Mouse (Mus musculus) telencephalon, adult 2 months (tissue): Measurements from ENCODE around the gene Ankrd49.
A peak's percentile ranks its signal among the peaks of the same experiment; 100 is the strongest.

Source experiments
- DNase-seq: peaks from one replicate; pipeline ENCODE4 v3.0.0-alpha.2; 2011; ENCODE audit warnings: low read depth, low spot score

The Ankrd49 gene

DNA sequence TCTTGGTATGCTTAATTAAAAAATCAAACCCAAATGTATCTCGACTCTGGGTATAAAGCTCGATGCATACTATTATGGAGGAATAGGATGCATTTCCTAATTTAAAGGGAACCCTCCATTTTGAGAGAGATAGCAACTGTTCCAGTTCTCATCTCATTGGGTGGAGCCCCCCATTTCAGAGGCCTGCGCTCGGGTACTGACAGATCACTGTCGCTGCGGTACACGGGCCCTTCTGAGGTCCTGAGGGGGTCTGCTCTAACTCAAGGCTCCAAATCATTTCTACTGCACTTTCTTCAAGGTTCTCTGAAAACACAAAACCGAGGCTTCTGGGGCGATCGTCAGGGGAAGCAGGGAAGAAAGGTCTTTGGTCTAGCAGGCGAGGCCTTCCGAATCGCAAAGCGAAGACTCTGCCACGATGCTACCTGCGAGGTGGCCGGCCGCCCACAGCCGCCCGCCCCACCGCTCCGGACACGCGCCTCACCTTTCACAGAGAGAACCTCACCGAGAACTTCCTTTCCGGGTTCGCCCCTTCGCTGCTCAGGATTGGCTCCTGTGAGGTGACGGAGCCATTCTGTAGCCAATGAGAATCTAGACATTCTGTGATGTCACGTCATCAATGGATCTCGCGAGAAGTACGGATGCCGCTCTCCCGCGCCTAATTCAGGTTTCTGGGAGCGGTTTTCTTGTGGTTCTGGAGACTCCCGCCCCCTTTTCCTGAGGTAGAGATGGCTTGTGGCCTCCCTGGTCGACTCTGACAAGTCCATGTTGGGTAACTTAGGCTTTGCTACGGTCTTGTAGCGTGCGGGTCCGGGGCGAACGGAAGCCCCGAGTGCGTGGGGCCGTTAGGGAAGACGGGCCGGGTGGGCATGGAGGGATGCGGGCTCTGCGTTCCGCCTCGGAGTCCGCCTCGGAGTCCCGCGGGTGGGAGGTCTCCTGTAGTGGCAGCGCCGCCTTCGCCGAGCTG is at the start of gene Ankrd49, which contains the start of gene Mre11a:
Gene Ankrd49, minus strand, starts transcription at position 818 of the 964 bp plus-strand sequence.
Gene Mre11a, plus strand, starts transcription at position 616 of the 964 bp plus-strand sequence.
- peak; percentile 95 for DNase-seq

DNA sequence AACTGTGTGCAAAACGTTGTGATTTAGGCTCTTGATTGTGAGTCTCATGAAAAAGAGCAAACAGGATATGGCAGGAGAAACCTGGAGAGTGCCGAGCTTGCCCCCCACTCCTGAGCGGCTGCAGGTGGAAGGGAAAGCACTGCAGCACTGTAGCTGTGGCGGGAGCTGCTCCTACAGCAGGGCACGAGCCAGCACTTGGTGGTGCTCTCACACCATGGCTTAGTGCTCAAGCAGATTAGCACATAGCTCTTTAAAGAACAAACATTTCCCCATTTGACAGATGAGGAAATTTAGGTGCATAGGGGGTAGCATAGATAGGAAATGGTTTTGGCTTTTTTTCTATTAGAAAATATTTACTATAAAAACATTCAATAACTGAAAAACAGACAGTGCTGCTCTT is 47.4 kb upstream of the Ankrd49 start:
- DNase-seq, result no peak

DNA sequence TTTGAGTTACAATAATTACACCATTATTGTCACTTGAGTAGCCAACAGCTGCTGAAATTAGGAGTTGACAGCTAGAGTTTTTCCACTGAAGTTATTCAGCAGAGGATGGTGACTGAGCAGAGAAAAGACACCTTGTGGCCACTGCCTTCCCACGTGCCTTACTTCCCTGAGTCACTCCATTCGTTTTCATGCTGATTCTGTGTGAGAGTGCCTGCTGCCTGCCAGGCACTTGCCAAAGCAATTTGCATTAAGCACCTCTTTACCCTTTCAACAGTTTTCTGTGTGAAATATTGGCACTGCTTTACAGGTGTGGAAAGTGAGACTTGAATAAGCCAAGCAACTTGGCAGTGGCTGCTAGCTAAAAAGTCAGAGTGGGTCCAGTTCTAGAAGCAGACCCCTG is 43.2 kb upstream of the Ankrd49 start:
- DNase-seq, result no peak

DNA sequence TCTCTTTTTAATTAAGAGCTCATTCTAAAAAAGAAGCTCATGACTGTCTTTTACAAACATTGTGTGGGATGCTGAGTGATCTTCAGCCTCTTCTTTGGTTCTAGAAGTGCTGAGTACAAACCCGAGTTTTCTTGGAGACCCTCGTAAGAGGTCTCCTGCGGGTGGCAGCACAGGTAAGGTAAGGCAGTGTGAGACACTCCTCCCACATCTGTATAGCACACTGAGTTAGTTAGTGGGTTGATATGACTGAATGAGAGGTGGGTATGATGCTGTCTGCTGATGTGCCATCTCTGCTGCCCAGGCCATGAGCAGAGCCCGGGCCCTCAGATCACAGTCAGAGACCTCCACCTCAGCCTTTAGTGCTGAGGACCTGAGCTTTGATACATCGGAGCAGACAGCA is 40.2 kb upstream of the Ankrd49 start:
- no peak for DNase-seq

DNA sequence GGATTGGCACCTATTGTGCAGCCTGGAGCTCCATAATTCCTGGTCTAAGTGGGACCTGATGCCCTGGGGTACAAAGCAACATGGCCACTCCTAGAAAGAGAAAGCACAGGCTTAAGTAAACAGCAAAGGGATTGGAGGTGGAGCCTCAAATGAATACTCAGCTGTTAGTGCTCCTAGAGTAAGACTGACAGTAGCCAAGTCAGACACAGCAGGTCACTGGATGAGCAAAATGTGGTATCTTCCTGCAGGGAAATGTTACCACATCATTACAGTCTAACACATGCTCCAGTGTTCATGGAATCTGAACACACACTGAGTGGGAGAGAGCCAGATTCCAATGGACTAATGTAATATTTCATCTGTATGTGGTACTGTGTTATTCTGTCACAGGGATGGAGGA is 36.7 kb upstream of the Ankrd49 start:
- DNase-seq, result no peak

DNA sequence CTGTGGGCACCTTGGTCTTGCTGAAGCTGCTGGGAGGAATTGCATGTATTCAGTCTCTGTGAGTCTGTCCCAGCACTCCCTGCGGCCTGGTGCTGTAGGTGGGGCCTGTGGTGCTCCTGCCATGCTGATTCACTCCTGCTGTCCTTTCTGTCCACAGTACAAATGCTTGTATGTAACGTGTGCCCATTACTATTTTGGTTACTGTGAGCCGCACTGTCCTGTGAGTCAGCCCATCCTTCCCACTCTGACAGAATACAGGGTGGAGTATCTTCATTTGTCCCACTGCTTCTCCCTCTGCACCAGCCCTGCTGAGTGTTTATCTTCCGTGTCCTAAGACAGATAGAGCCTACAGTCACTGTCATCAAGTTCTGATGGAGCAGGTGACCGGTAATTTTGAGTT is 25.5 kb upstream of the Ankrd49 start:
- DNase-seq, result peak; percentile 22

DNA sequence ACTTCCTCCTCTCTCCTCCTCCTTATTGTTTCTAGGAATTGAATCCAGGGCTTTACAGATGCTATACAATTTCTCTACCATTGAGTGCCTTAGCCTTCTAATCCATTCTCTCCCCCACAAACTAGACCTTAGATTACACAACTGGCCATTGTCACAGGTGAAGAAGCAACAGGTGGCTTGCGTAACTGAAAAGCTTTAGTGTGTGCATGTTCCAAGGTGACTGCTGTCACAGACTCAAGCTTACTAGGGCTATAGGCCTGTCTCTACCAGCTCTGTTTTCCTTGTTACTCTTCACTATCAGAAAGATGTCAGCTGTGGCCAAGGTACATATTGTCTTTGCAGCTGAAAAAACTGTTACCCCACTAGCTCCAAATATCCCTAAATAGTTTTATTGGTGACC is 22.1 kb upstream of the Ankrd49 start:
- DNase-seq, result no peak

DNA sequence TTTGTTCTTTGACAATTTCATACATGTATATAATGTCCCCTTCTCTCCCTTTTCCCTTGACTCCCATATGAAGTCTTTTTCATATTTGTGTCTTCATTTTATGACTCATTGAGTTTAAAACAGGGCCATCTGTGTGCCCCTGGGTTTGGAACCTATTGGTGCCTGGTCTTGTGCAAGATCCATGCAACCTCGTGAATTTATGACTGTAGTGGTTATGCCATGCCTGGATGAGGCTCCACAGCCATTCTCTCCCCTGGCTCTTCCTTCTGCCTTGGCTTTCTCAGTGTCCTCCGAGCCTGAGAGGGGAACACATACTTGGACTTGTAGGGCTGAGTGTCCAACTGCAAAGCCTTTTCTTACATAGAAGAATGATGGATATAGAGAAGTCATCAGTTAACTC is 21.1 kb upstream of the Ankrd49 start:
- DNase-seq, result no peak

DNA sequence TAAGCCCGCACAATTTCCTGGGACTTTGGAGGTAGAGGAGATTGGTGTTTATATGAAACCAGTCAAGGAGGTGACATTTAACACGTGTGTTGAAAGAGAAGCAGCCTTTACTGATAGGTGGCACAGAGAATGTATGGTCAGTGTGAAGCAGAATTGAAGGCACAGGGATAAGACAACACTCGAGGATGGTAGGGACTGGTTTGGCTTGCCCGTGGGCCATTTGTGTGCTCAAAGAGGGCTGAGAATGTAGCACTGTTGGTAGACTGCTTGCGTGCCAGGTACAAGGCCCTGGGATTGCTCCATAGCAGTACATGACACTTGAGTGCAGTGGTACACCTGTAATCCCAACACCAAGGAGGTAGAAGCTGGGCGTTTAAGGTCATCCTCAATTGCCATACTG is 2.7 kb upstream of the Ankrd49 start:
- no peak for DNase-seq

DNA sequence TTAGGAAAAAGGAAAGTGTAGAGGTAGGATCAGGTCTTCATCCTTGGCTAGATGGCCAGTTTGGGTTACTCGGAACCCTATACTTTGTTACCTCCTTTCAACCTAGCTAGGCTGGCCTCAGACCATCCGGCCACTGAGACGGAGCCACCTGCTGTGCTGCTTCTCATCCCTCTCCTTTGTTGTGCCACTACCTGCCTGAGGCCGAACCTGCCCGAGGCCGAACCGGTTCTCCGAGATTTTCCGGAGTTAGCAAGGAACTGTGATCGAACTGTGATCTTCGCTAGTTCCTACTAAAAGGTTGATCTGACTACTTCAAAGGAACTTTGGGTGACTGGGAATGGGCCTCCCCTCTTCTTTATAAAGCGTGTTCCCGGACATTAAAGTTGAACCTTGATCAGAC is 6.3 kb downstream of the Ankrd49 start:
- DNase-seq, result no peak

DNA sequence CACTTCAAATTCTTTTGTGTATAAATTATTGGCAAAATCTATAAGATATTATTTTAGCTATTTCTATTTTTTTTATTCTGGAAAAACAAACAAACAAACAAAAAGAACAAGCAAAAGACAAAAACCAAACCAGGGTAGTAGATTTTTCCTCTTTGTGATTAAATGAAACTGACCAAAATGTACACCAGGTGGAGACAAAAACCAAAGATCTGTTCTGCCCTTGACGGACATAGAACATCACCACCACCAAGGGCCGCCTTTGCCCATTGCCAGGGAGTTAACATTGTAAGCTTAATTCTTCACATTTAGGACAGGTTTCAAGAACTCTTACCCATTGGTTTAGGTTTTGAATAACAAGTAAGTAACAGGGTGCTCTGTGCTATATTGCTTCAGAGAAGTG is 10.8 kb downstream of the Ankrd49 start:
- DNase-seq, result no peak

DNA sequence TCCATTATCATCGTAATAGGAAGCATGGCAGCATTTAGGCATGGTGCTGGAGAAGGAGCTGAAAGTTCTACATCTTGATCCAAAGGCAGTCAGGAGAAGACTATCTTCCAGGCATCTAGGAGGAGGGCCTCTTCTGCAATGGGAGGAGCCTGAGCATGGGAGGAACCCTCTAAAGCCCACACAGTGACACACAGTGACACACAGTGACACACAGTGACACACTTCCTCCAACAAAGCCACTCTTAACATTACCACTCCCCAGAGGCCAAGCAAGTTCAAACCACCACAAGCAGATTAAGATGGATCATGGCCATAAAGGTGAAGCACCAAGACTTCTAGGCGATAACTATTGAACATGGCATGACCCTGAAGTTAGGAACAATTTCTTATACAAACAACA is 12.6 kb downstream of the Ankrd49 start:
- no peak for DNase-seq

DNA sequence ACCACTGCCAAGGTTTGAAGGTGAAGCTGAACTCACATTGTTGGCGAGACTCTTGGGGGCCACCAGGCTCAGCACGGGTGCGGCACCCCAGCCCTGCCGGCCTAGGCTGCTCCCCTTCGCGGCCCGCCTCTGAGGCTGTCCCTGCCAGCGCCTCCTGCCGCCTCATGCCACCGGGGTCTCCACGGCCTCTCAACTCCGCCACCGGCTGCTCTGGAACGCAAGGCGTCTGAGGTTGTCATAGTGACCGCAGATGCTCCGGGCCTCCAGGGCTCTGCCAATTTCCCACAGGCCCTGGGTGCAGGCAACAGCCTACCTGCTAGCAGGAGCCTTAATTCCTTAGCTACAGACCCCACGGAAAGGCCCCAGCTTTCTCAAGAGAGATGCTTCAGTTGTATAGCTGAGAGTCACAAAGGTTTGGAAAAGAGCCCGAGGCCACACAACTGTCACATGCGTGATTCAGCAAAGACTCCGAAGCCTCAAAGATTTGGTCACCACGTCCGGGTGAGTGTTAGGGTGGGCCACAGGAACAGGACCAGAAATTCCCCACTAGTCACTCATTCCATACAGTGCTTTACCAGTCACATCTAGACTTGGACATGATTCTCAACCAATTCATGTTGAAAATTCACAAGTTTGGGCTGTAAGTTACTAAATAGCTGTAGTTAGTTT is 13.7 kb downstream of the Ankrd49 start, which contains the start of gene 1700012B09Rik:
Gene 1700012B09Rik, minus strand, starts transcription at position 228 of the 669 bp plus-strand sequence.
- no peak for DNase-seq

DNA sequence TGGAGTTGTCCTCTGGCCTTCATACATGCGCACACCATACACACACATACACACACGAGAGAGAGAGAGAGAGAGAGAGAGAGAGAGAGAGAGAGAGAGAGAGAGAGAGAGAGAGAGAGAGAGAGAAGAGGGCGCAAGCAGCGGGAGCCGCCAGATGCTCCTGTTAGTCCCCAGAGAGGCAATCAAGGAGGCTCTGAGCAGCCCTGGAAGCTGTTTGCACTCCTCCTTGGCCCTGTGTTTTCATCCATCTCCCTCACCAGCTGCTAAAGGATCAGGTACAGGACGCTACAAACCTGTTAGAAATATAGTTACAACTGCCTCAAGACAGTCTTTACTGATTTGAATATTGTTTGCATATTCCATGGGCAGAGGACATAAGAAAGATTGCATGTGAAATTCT is 14.8 kb downstream of the Ankrd49 start:
- DNase-seq, result no peak

DNA sequence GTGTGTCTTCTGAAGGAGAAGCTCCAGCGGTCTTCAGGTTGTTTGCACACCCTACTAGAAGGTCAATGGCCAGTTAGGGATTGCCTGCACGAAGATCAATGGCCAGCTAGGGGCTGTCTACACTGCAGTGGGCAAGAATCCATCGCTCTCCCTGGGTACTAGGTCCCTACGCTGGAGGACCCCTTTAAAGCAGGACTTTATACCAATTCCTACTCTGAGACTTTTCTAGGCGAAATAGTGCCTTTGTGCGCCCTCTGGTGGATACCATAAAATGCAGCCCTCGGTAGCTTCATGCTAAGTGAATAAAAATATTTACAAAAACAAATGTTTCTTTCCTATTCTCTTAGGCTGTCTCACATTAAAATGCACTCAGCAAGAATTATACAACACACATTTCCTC is 19.9 kb downstream of the Ankrd49 start:
- no peak for DNase-seq

DNA sequence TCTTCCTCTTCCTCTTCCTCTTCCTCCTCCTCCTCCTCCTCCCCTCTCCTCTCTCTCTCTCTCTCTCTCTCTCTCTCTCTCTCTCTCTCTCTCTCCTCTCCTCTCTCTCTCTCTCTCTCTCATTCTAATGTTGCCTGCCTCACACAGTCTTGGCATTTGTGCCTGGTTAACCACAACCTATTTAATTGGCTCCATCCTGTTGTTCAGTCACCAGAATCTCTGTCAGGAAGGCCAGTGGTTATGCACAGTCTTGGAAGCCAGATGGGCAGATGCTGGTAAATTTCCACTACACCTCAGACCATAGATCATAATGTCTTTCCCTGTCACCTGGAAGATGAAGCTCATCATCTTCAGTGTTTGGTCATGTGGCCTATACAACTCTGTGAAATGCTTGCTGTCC is 25.4 kb downstream of the Ankrd49 start:
- DNase-seq, result no peak

DNA sequence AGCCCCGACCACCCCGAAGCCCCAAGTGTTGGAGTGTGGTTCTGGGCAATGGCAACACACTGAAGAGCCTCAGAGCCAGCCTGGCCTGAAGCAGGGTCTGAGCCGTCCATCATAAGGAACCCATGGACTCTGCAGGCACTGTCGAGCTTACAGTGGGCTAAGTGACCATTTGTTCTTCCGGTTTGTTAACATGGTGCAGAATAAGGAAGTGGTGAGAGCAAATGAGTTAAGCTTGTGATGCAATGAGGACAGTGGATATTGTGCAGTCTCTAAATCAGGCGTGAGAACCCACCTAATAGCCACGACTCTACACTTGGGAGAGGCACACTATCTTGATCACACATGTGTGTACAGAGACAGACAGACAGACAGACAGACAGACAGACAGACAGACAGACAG is 26.1 kb downstream of the Ankrd49 start:
- DNase-seq, result no peak

DNA sequence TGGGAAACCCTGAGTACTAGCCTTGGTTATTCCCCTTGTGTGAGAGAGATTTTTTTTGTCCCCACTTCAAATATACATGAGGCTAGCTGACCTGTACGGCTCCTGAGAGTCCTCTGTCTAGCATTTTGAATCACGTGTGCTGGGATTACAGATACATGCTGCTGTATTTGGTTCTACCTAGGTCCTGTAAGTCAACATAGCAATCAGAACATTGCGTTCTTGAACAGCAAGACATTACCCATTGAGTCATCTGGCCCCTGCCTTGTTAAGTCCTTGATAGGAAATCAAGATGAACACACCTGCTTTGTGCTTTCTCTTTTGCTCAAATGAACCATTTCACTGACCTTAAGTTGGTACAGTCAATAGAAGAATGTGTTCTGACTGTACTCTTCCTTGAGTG is 30.2 kb downstream of the Ankrd49 start:
- no peak for DNase-seq

DNA sequence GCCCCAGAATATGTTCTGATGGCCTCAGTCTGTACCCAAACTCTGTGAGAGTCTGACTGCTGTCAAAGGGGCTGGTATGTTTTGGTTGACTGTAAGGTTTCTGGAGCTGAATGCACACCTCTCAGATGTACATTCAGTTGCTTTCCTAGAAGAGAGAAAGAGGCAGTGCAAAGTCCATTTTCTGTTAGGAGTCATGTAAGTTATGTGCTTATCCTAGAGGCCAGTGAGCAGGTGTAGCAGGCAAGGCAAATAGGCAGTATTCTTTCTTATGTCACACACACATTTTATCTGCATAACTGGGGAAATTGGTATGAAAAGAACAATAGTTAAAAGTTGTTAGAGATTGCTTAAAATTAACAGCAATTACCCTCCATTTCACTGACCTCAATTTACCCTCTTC is 30.7 kb downstream of the Ankrd49 start:
- no peak for DNase-seq

DNA sequence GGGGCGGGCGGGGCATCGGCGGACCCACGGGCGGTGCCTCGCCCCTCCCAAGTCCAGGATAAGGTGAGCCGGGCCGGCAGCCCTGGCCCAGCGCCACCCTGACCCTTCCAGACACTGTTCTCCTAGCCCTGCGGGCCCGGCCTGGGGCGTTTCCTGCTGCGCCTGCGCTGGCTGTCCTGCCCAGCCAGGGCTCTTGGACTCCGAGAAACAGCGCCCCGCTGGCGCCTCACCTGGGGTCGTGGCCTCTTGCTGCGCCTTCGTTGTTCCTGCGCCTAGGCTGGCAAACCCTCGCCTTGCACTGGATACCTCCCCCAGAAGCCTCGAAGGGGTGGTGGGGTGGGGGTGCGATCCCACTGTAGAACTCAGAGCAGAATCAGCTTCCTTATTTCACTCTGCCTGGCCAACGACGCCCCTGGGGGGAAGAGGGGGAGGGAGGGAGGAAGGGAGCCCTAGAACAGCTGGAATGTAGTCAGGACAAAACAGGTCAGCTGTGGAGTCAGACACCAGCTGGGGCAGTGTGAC is 32.6 kb downstream of the Ankrd49 start, which contains the start of gene Fut4:
Gene Fut4, minus strand, starts transcription at position 393 of the 522 bp plus-strand sequence.
- no peak for DNase-seq

DNA sequence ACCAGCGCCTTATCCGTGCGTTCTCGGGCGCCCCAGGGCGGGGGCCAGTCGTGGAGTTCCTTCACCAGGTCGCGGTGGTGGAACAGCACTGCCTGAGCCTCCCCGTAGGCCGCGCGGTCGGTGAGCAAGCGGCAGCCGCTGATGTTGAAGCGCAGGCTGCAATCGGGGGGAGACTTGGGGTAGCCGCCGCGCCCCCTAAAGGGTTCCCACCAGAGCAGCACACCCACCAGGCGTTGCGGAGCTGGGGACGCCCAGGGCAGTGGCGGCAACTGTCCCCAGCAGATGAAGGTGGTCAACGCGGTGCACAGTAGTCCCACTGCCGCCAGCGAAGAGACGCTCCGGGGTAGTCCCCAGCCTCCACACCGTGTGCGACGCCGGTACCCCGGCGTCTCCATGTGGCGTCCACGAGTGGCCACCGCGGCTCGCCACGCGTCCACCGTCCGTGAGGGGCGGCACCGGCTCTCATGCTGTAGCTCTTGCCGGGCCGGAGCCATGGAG is 33.1 kb downstream of the Ankrd49 start:
- DNase-seq, result no peak

DNA sequence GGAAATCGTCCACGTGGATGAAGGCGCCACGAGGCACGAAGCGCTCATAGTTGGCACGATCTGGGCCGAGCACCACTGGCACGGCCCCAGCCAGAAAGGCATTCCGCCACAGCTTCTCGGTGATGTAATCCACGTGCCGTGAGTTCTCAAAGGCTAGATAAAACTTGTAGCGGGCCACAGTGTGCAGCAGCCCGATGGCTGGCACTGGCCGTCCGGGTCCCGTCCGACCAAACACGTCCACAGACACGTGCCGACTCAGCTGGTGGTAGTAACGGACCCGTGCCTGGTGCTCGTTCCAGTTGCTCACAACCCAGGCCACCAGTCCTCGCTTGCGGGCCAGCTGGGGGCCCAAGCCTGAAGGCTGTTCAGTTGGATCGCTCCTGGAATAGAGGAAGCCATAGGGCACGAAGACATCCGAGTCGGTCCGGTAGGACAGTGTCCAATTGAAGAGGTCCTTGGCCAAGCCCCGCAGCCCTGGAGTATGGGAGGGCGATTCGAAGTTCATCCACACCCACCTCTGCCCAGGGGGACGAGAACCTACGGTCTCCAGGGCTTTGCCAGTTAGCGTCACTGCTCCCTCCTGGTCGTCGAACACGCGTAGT is 33.7 kb downstream of the Ankrd49 start:
- DNase-seq, result no peak
